Mouse (Mus musculus): ENCODE results near the gene Kdm5d. TPM values are rescaled to one million over a fixed set of nuclear protein-coding genes. Genes with fewer than 3 reads are reported as not detected.

Gene Kdm5d
- polyA plus RNA-seq (2015; fragmentation: Nextera tagmentation; extraction: Ambion mirVana) = 6.5 and 7.1 TPM in 2 replicates

DNA sequence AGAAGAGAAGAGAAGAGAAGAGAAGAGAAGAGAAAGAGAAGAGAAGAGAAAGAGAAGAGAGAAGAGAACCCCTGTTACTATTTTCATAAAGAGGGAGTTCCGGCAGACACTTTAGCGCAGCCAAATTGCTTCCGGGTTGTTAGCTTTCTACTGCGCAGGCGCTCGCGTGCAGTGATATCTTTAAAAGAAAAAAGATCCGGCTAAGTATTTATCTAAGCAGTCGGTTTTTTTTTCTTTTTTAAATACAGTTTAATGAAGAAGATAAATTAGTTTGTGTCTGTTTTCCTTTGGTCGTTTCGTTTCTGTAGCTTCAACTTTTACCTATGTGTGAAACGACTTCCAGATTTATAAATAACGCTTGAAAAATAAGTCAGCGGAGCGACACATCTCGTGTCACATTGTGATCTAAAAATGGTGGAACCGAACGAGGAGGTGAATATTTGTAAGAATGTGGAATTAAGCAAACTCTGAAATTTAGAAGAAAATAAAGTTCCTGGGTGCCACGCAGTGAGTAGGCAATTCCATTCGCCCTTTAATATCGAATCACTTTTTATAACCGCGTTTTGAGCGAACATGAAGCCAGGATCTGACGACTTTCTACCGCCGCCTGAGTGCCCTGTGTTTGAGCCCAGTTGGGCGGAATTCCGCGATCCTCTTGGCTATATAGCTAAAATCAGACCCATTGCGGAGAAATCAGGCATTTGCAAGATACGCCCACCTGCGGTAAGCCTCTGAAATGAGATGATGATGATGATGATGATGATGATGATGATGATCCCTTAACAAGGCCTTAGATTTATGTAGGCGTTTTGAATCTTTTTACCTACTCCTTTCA, at the start of gene Kdm5d:
Gene Kdm5d, plus strand, starts transcription at position 396 of the 835 bp plus-strand sequence.

Small RNA genes within 50 kb of the gene (microRNA-seq; reads per million reads assigned to microRNA genes)
- gene Gm47281 = not detected

Other genes with a start within 250 kb of the Kdm5d start
- gene Zfy1, start 100.4 kb upstream of the Kdm5d start, polyA plus RNA-seq (2015; fragmentation: Nextera tagmentation; extraction: Ambion mirVana) = not detected in 2 replicates
- gene Uba1y, start 79.1 kb upstream of the Kdm5d start, polyA plus RNA-seq (2015; fragmentation: Nextera tagmentation; extraction: Ambion mirVana) = not detected in 2 replicates
- gene Eif2s3y, start 112.8 kb downstream of the Kdm5d start, polyA plus RNA-seq (2015; fragmentation: Nextera tagmentation; extraction: Ambion mirVana) = 56.5 and 62.9 TPM in 2 replicates